Mouse (Mus musculus) left cerebral cortex, adult 8-10 months (tissue): ENCODE results near the gene Panx3. TPM values are rescaled to one million over a fixed set of nuclear protein-coding genes. Genes with fewer than 3 reads are reported as not detected.
A peak's percentile ranks its signal among the peaks of the same experiment; 100 is the strongest.

Experiments used
- DNase-seq, 2 experiments: peaks; one replicate each; pipeline ENCODE4 v3.0.0; 2022; ENCODE audit warnings: low spot score in 2 of 2
- total RNA-seq, 4 experiments: library from RNA; stranded (reverse); gene quantifications; 2 replicates each; pipeline ENCODE4 v1.2.4; 2022

Panx3 gene
- total RNA-seq, 4 experiments from 2014 or later, result not detected

GRCm38 (mm10) chr9:37634269-37634668, 34.8 kb downstream of the Panx3 start:
- DNase-seq, result no peak

GRCm38 (mm10) chr9:37632305-37632704, 36.7 kb downstream of the Panx3 start:
- no peak for DNase-seq

- DNase-seq, result no peak
Measured at GRCm38 (mm10) chr9:37629941-37630340, 39.1 kb downstream of the Panx3 start.

GRCm38 (mm10) chr9:37628581-37628980, 40.5 kb downstream of the Panx3 start:
- DNase-seq, result no peak

- DNase-seq, result no peak
Measured at GRCm38 (mm10) chr9:37627263-37627662, 41.8 kb downstream of the Panx3 start.

- DNase-seq, result peak in 1 of 2 experiments; percentile 41
Measured at GRCm38 (mm10) chr9:37626103-37626567, 42.9 kb downstream of the Panx3 start.

GRCm38 (mm10) chr9:37625641-37626040, 43.4 kb downstream of the Panx3 start:
- DNase-seq, result peak; percentile 60 to 87

GRCm38 (mm10) chr9:37625129-37625528, 43.9 kb downstream of the Panx3 start:
- DNase-seq, result no peak

GRCm38 (mm10) chr9:37624502-37624901, 44.5 kb downstream of the Panx3 start:
- no peak for DNase-seq

GRCm38 (mm10) chr9:37623981-37624380, 45.1 kb downstream of the Panx3 start:
- no peak for DNase-seq

GRCm38 (mm10) chr9:37621290-37621689, 47.7 kb downstream of the Panx3 start:
- peak in 1 of 2 experiments; percentile 61 for DNase-seq

- DNase-seq, result no peak
Measured at GRCm38 (mm10) chr9:37616770-37617169, 52.3 kb downstream of the Panx3 start.

GRCm38 (mm10) chr9:37615220-37615619, 53.8 kb downstream of the Panx3 start:
- DNase-seq, result peak in 1 of 2 experiments; percentile 58

GRCm38 (mm10) chr9:37614316-37614715, 54.7 kb downstream of the Panx3 start:
- no peak for DNase-seq

GRCm38 (mm10) chr9:37613911-37614280, 55.1 kb downstream of the Panx3 start:
- DNase-seq, result no peak

- DNase-seq, result peak; percentile 74 to 89
Measured at GRCm38 (mm10) chr9:37613182-37613910, 55.7 kb downstream of the Panx3 start, which contains the start of gene Spa17. Spa17 (minus strand) TSS chr9:37613722.

Other genes starting within 250 kb of the Panx3 start
- gene Robo3, start 236.0 kb downstream of the Panx3 start, total RNA-seq, result 10 to 100 TPM; 11.7 to 19.2 (median 15.1) TPM
- gene Msantd2, start 179.9 kb downstream of the Panx3 start, total RNA-seq, result 10 to 100 TPM; 19.8 to 24.6 (median 22.9) TPM
- gene Esam, start 141.2 kb downstream of the Panx3 start, total RNA-seq, result 10 to 100 TPM; 16.1 to 20.5 (median 16.6) TPM
- gene Vsig2, start 130.0 kb downstream of the Panx3 start, total RNA-seq, result 1 to 10 TPM; 2.8 to 4.6 (median 3.8) TPM
- gene Nrgn, start 116.3 kb downstream of the Panx3 start, total RNA-seq, result 1,000 to 10,000 TPM; 1,419 to 1,602 (median 1,517) TPM
- gene Siae, start 113.5 kb downstream of the Panx3 start, total RNA-seq, result 10 to 100 TPM; 15.0 to 18.3 (median 16.8) TPM
- 1 to 10 TPM in 3 of 4 experiments, under 1 TPM in 1; 0.57 to 2.5 (median 2.1) TPM for gene Spa17, start 55.5 kb downstream of the Panx3 start, total RNA-seq
- 10 to 100 TPM; 46.2 to 55.5 (median 51.5) TPM for gene Tbrg1, start 11.9 kb downstream of the Panx3 start, total RNA-seq
- gene Olfr160, start 47.0 kb upstream of the Panx3 start, total RNA-seq, result not detected
- gene Olfr874, start 75.9 kb upstream of the Panx3 start, total RNA-seq, result not detected
- not detected for gene Olfr875, start 102.6 kb upstream of the Panx3 start, total RNA-seq
- gene Olfr876, start 133.8 kb upstream of the Panx3 start, total RNA-seq, result not detected
- not detected for gene Olfr877, start 185.0 kb upstream of the Panx3 start, total RNA-seq
- not detected for gene Olfr145, start 227.5 kb upstream of the Panx3 start, total RNA-seq
- gene Olfr878, start 248.6 kb upstream of the Panx3 start, total RNA-seq, result under 1 TPM in 2 of 4 experiments, not detected in 2; 0.13 to 0.21 TPM